Mouse (Mus musculus): ENCODE measurements at regions not wholly inside any gene's neighbourhood (a gene's known extent, or its start where the extent isn't known, plus 50 kb on each side); places are given as distances from the start of the nearest gene placed in this dataset.

- 41% methylated on average over 5 of the region's 5 CpGs for WGBS
- Histone ChIP-seq H3K9ac (ENCODE audit: low read length) (no peak overlapping the region), H3K4me2 (ENCODE audit: low read length) (no peak overlapping the region), H3K36me3 (ENCODE audit: control insufficient read depth, insufficient read depth, low read length) (no peaks in the 10 kb centered on the region), H3K9me3 (replicated peaks; ENCODE audit: control insufficient read depth, low read length) (no peaks in the 10 kb centered on the region), H3K4me1 (ENCODE audit: control insufficient read depth, insufficient read depth, low read length) (no peaks in the 10 kb centered on the region), H3K27me3 (replicated peaks; ENCODE audit: control insufficient read depth, insufficient read depth, low read length) (no peaks in the 10 kb centered on the region), H3K4me3 (ENCODE audit: low read depth, low read length) (no peak overlapping the region), H3K27ac (ENCODE audit: low read depth, low read length) (no peak overlapping the region)
- no peak for ATAC-seq
- no peak for DNase-seq (ENCODE audit: low spot score)
Measured at GRCm38 (mm10) chr6:31146779-31147178, 187.9 kb upstream of the Klf14 start.

- 88% methylated on average over 10 of the region's 10 CpGs for WGBS
- Histone ChIP-seq H3K9ac (ENCODE audit: low read length) (no peak overlapping the region), H3K36me3 (ENCODE audit: control insufficient read depth, insufficient read depth, low read length) (no peaks in the 10 kb centered on the region), H3K4me1 (ENCODE audit: control insufficient read depth, insufficient read depth, low read length) (no peaks in the 10 kb centered on the region), H3K27me3 (replicated peaks; ENCODE audit: control insufficient read depth, insufficient read depth, low read length) (no peaks in the 10 kb centered on the region), H3K27ac (ENCODE audit: low read depth, low read length) (no peak overlapping the region), H3K4me2 (ENCODE audit: low read length) (no peak overlapping the region), H3K9me3 (replicated peaks; ENCODE audit: control insufficient read depth, low read length) (no peaks in the 10 kb centered on the region), H3K4me3 (ENCODE audit: low read depth, low read length) (no peak overlapping the region)
- ATAC-seq, result no peak
- DNase-seq (ENCODE audit: low spot score), result no peak
Measured at GRCm38 (mm10) chr6:31147682-31148081, 188.8 kb upstream of the Klf14 start.

- no peak overlapping the region for H3K4me3 ChIP-seq (ENCODE audit: low read depth, low read length)
- H3K9ac ChIP-seq (ENCODE audit: low read length), result no peak overlapping the region
- H3K4me1 ChIP-seq (ENCODE audit: control insufficient read depth, insufficient read depth, low read length), result no peaks in the 10 kb centered on the region
- H3K36me3 ChIP-seq (ENCODE audit: control insufficient read depth, insufficient read depth, low read length), result no peaks in the 10 kb centered on the region
- no peaks in the 10 kb centered on the region for H3K9me3 ChIP-seq (replicated peaks; ENCODE audit: control insufficient read depth, low read length)
- DNase-seq (ENCODE audit: low spot score), result no peak
- H3K27ac ChIP-seq (ENCODE audit: low read depth, low read length), result no peak overlapping the region
- ATAC-seq, result no peak
- H3K27me3 ChIP-seq (replicated peaks; ENCODE audit: control insufficient read depth, insufficient read depth, low read length), result no peaks in the 10 kb centered on the region
- no peak overlapping the region for H3K4me2 ChIP-seq (ENCODE audit: low read length)
- 64% methylated on average over 8 of the region's 8 CpGs for WGBS
Measured at GRCm38 (mm10) chr6:31148311-31148856, 189.5 kb upstream of the Klf14 start.

GRCm38 (mm10) chr6:31149164-31149563 is 190.3 kb upstream of the Klf14 start:
- DNase-seq (ENCODE audit: low spot score), result no peak
- Histone ChIP-seq H3K4me2 (ENCODE audit: low read length) (no peak overlapping the region), H3K9ac (ENCODE audit: low read length) (no peak overlapping the region), H3K9me3 (replicated peaks; ENCODE audit: control insufficient read depth, low read length) (no peaks in the 10 kb centered on the region), H3K4me1 (ENCODE audit: control insufficient read depth, insufficient read depth, low read length) (no peaks in the 10 kb centered on the region), H3K36me3 (ENCODE audit: control insufficient read depth, insufficient read depth, low read length) (no peaks in the 10 kb centered on the region), H3K27me3 (replicated peaks; ENCODE audit: control insufficient read depth, insufficient read depth, low read length) (no peaks in the 10 kb centered on the region), H3K4me3 (ENCODE audit: low read depth, low read length) (no peak overlapping the region), H3K27ac (ENCODE audit: low read depth, low read length) (no peak overlapping the region)
- no peak for ATAC-seq
- 93% methylated on average over 6 of the region's 6 CpGs for WGBS

GRCm38 (mm10) chr6:31150416-31150815 is 191.5 kb upstream of the Klf14 start:
- ATAC-seq (no peak), DNase-seq (ENCODE audit: low spot score) (no peak)
- no peak overlapping the region for H3K4me3 ChIP-seq (ENCODE audit: low read depth, low read length)
- H3K9me3 ChIP-seq (replicated peaks; ENCODE audit: control insufficient read depth, low read length), result no peaks in the 10 kb centered on the region
- H3K27me3 ChIP-seq (replicated peaks; ENCODE audit: control insufficient read depth, insufficient read depth, low read length), result no peaks in the 10 kb centered on the region
- H3K4me2 ChIP-seq (ENCODE audit: low read length), result no peak overlapping the region
- H3K27ac ChIP-seq (ENCODE audit: low read depth, low read length), result no peak overlapping the region
- H3K4me1 ChIP-seq (ENCODE audit: control insufficient read depth, insufficient read depth, low read length), result peaks cover 3% of the 10 kb centered on the region; the same call in 1 of the 2 replicates
- H3K9ac ChIP-seq (ENCODE audit: low read length), result no peak overlapping the region
- H3K36me3 ChIP-seq (ENCODE audit: control insufficient read depth, insufficient read depth, low read length), result no peaks in the 10 kb centered on the region
- 91% methylated on average over 8 of the region's 8 CpGs for WGBS

- Histone ChIP-seq H3K4me3 (ENCODE audit: low read depth, low read length) (no peak overlapping the region), H3K27me3 (replicated peaks; ENCODE audit: control insufficient read depth, insufficient read depth, low read length) (no peaks in the 10 kb centered on the region)
Measured at GRCm38 (mm10) chr6:31155857-31156256, 197.0 kb upstream of the Klf14 start.

GRCm38 (mm10) chr6:31156999-31157398 is 198.1 kb upstream of the Klf14 start:
- 87% methylated on average over 2 of the region's 2 CpGs for WGBS
- Histone ChIP-seq H3K4me2 (ENCODE audit: low read length) (no peak overlapping the region), H3K36me3 (ENCODE audit: control insufficient read depth, insufficient read depth, low read length) (no peaks in the 10 kb centered on the region), H3K4me3 (ENCODE audit: low read depth, low read length) (no peak overlapping the region), H3K9ac (ENCODE audit: low read length) (no peak overlapping the region), H3K27ac (ENCODE audit: low read depth, low read length) (no peak overlapping the region), H3K27me3 (replicated peaks; ENCODE audit: control insufficient read depth, insufficient read depth, low read length) (no peaks in the 10 kb centered on the region), H3K4me1 (ENCODE audit: control insufficient read depth, insufficient read depth, low read length) (peaks cover 29% of the 10 kb centered on the region), H3K9me3 (replicated peaks; ENCODE audit: control insufficient read depth, low read length) (no peaks in the 10 kb centered on the region)
- ATAC-seq (no peak), DNase-seq (ENCODE audit: low spot score) (no peak)

More at GRCm38 (mm10) chr6:31155857-31156256, 197.0 kb upstream of the Klf14 start:
- H3K9me3 ChIP-seq (replicated peaks; ENCODE audit: control insufficient read depth, low read length), result no peaks in the 10 kb centered on the region
- no peaks in the 10 kb centered on the region for H3K36me3 ChIP-seq (ENCODE audit: control insufficient read depth, insufficient read depth, low read length)
- 24% methylated on average over 5 of the region's 5 CpGs for WGBS
- peaks cover 22% of the 10 kb centered on the region for H3K4me1 ChIP-seq (ENCODE audit: control insufficient read depth, insufficient read depth, low read length)
- no peak overlapping the region for H3K27ac ChIP-seq (ENCODE audit: low read depth, low read length)
- H3K4me2 ChIP-seq (ENCODE audit: low read length), result no peak overlapping the region
- ATAC-seq, result peak; percentile 67; the same call in 1 of the 2 replicates
- no peak overlapping the region for H3K9ac ChIP-seq (ENCODE audit: low read length)
- peak; percentile 88 for DNase-seq (ENCODE audit: low spot score)

GRCm38 (mm10) chr6:31157429-31157828 is 198.6 kb upstream of the Klf14 start:
- peaks cover 29% of the 10 kb centered on the region for H3K4me1 ChIP-seq (ENCODE audit: control insufficient read depth, insufficient read depth, low read length)
- H3K9ac ChIP-seq (ENCODE audit: low read length), result no peak overlapping the region
- H3K36me3 ChIP-seq (ENCODE audit: control insufficient read depth, insufficient read depth, low read length), result no peaks in the 10 kb centered on the region
- 82% methylated on average over 6 of the region's 6 CpGs for WGBS
- no peak overlapping the region for H3K4me3 ChIP-seq (ENCODE audit: low read depth, low read length)
- H3K27me3 ChIP-seq (replicated peaks; ENCODE audit: control insufficient read depth, insufficient read depth, low read length), result no peaks in the 10 kb centered on the region
- H3K4me2 ChIP-seq (ENCODE audit: low read length), result no peak overlapping the region
- H3K27ac ChIP-seq (ENCODE audit: low read depth, low read length), result no peak overlapping the region
- H3K9me3 ChIP-seq (replicated peaks; ENCODE audit: control insufficient read depth, low read length), result no peaks in the 10 kb centered on the region
- ATAC-seq, result no peak
- DNase-seq (ENCODE audit: low spot score), result no peak

- peaks cover 29% of the 10 kb centered on the region for H3K4me1 ChIP-seq (ENCODE audit: control insufficient read depth, insufficient read depth, low read length)
- H3K36me3 ChIP-seq (ENCODE audit: control insufficient read depth, insufficient read depth, low read length), result no peaks in the 10 kb centered on the region
- no peaks in the 10 kb centered on the region for H3K9me3 ChIP-seq (replicated peaks; ENCODE audit: control insufficient read depth, low read length)
- peak; percentile 85 for DNase-seq (ENCODE audit: low spot score)
- ATAC-seq, result peak; percentile 76
- 27% methylated on average over 7 of the region's 7 CpGs for WGBS
- no peak overlapping the region for H3K4me3 ChIP-seq (ENCODE audit: low read depth, low read length)
- no peaks in the 10 kb centered on the region for H3K27me3 ChIP-seq (replicated peaks; ENCODE audit: control insufficient read depth, insufficient read depth, low read length)
- peak overlapping the region; percentile 39; the same call in 1 of the 2 replicates for H3K27ac ChIP-seq (ENCODE audit: low read depth, low read length)
- H3K9ac ChIP-seq (ENCODE audit: low read length), result no peak overlapping the region
- H3K4me2 ChIP-seq (ENCODE audit: low read length), result no peak overlapping the region
Measured at GRCm38 (mm10) chr6:31158648-31159047, 199.8 kb upstream of the Klf14 start.
